Mouse (Mus musculus): ENCODE results near the gene Ctc1.

Gene Ctc1

DNA sequence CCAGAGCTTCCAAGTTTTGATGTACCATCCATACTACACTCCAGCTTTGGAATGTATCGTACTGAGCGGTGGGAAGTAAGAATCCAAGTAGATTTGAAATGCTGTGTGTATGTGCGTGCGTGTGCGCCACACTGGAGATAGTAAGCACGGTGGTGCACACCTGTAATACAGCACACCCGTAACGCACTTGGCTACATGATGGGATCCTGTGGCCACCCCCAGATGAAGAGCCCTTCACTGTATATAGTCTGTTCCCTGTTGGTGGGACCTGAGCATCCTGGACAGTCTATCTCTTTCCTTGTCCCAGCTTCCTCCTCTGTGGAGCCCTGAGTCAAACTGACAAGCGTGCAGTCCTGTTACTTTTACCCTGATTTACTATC lies 30.7 kb downstream of the Ctc1 start:
- intact Hi-C loops (cut with DNase I), result no loop called here

DNA sequence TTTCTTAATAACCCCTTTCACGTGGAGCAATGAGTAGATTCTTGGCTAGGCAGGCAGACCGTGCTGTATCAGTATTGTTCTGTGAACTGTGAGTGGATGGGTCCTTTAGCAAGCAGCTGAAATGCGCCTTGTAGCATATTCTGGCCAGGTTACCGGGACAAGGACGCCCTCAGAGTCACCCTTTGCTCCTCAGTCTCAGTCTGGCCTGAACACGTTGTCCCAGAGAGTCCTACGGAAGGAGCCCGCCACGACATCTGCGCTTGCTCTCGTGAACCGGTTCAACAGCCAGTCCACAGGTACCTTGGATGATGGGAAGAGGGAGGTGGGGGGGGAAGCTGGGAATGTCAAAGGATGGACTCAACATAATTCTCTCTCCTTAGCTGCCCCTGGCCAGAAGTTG lies 31.9 kb downstream of the Ctc1 start:
- intact Hi-C loops (cut with DNase I), result no loop called here

DNA sequence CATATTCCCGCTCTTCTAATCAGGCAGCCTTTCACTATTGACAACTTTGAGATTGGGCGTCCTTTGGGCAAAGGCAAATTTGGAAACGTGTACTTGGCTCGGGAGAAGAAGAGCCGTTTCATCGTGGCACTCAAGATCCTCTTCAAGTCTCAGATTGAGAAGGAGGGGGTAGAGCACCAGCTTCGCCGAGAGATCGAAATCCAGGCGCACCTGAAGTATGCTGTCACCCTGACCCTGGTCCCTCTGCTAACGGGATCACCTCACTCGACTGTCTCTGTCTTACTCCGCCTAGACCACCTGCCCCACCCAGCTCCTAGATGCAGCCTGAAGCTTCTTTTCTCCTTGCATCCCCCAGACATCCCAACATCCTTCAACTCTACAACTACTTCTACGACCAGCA lies 32.4 kb downstream of the Ctc1 start:
- intact Hi-C loops (cut with DNase I), result no loop called here

- intact Hi-C loops (cut with DNase I), result no loop called here
Observed at GRCm38 (mm10) chr11:69050748-69051147, 35.0 kb downstream of the Ctc1 start.

GRCm38 (mm10) chr11:69051771-69052170 lies 36.1 kb downstream of the Ctc1 start:
- intact Hi-C loops (cut with DNase I), result no loop called here

- intact Hi-C loops (cut with DNase I), result no loop called here
Observed at GRCm38 (mm10) chr11:69052824-69053421, 37.2 kb downstream of the Ctc1 start.

DNA sequence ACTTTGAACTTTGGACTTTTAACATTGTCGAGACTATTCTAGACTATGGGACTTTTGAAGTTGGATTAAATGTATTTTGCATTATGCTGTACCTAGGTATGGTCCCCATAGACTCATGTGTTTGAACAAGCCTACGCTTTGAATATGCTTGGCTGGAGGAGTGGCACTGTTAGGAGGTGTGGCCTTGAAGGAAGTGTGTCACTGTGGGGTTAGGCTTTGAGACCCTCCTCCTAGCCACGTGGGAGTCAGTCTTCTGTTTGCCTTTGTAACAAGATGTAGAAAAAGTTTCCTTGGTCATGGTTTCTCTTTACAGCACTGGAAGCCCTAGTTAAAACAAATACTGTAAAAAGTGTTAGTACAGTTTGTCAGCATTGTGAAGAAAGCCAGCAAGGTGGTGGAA lies 38.1 kb downstream of the Ctc1 start:
- intact Hi-C loops (cut with DNase I), result no loop called here

GRCm38 (mm10) chr11:69058265-69058664 lies 42.6 kb downstream of the Ctc1 start:
- intact Hi-C loops (cut with DNase I), result no loop called here

DNA sequence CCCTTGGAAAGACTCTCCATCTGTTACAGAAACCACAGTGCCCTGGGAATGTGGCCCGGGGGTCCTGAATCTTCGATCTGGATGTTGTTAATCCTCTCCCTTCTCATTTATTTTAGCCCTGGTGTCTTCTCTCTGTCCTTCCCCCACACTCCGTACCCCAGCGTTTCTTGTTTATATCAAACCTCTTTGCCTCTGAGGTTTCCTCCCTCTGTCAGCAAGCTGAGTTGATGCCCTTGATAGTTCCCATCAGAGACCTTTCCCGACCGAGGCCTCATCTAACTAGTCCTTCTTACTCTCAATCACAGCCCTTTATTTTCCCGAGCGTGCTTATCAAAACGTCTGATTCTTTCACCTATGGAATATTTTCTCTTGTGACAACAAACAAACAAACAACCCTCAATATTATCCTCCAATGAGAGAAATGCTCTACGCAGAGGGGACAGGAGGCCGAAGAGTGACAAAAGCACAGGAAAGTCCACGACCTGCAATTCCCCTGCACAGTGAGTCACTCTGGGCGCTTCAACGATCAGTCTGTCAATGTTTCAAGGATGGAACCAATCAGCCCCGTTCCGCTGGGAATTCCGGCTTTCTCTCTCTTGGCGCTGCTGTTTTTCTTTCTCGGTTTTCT lies 43.1 kb downstream of the Ctc1 start:
- intact Hi-C loops (cut with DNase I), result no loop called here

DNA sequence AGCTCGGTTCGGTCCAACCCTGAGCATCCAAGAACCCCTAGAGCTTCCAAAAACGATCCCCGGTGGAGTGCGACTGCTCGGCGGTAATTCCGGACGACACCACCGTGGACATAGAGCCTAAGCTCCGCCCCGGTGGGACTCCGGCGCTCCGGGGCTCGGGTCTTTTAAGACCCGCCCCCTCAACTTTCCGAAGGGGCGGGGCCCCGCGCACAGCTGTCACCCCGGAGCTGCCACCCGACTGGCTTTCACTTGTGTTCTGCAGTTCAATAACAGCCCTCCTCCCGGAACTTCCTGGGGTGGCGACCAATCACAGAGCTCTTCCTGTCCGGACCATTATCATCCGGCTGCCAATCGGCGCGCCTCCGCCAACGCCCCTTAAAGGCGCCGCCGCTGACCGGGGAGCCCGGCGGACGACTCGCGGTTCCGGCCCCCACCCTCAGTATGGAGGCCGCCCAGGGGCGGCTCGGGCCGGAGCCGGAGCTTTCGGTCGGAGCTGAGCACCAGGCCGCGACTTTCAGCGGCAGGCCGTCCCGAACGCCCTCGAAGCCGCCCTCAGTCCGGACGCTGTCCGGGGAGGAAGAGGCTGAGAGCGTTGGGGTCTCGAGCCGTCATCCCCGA lies 43.8 kb downstream of the Ctc1 start, which contains the start of gene Borcs6:
TSS of gene Borcs6 (plus strand) at position 361 of the 618 bp plus-strand sequence.
- intact Hi-C loops (cut with DNase I), result no loop called here

- intact Hi-C loops (cut with DNase I), result no loop called here
Observed at GRCm38 (mm10) chr11:69059975-69060411, 44.3 kb downstream of the Ctc1 start.

DNA sequence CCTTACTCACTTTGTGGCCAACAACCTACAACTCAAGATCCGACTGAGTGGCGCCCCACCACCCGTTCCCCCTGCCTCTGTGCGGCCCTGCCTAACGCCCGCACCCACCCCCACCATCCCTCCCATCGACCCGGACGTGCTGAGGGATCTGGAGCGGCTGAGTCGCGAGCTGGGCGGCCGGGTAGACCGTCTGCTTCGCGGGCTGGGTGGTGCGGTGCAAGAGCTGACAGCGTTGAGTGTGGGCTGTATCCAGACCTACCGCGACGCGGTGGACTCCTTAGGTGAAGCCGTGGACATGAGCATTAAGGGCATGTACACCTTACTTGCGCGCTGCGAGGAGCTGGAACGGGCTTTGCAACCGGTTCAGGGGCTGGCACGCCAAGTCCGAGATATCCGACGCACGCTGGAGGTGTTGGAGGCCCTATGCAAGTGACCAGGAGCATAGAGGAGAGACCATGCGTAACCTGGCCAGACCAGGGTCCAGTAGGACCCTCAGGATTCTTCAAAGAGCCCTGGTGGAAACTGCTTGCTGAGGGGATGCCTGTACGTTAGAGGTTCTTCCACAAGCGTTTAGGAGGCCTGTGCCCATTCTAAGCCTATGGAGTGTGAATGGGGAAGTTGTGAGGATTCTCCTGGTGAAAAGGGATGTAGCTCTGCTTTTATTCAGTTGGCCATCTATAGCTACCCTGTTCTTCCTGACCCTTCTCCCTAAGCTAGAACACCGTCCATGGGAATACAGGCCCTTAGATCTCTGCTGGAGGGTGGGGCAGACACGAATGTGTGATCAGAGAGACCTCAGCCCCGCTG lies 44.9 kb downstream of the Ctc1 start:
- intact Hi-C loops (cut with DNase I), result no loop called here

GRCm38 (mm10) chr11:69061255-69061912 lies 45.7 kb downstream of the Ctc1 start:
- intact Hi-C loops (cut with DNase I), result no loop called here

GRCm38 (mm10) chr11:69062194-69062760 lies 46.6 kb downstream of the Ctc1 start:
- intact Hi-C loops (cut with DNase I), result no loop called here

DNA sequence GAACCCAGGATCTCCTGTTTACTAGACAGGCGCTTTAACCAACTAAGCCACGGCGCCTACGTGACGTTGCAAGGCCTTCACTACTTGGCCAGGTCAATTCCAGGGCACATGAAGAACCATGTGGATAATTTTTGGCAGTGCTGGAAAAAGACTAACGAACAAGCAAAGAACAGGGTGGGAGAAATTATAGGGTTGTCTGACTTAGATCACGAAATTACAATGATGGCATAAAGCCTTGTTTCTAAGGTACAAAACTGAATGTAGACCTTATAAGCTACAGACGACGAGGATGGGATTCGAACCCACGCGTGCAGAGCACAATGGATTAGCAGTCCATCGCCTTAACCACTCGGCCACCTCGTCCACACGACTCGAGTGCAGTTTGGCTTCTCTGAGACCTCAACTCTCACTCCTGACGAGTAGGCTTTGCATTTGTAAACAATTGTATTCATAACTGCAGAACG lies 47.1 kb downstream of the Ctc1 start:
- intact Hi-C loops (cut with DNase I), result loop anchor here (1.0 kb wide), 2 partner anchors 21 to 56 kb away; no protein-coding TSS in a partner anchor

- intact Hi-C loops (cut with DNase I), result loop anchor here (1.0 kb wide), 2 partner anchors 22 to 55 kb away; no protein-coding TSS in a partner anchor
Observed at GRCm38 (mm10) chr11:69063413-69064201, 47.9 kb downstream of the Ctc1 start.

DNA sequence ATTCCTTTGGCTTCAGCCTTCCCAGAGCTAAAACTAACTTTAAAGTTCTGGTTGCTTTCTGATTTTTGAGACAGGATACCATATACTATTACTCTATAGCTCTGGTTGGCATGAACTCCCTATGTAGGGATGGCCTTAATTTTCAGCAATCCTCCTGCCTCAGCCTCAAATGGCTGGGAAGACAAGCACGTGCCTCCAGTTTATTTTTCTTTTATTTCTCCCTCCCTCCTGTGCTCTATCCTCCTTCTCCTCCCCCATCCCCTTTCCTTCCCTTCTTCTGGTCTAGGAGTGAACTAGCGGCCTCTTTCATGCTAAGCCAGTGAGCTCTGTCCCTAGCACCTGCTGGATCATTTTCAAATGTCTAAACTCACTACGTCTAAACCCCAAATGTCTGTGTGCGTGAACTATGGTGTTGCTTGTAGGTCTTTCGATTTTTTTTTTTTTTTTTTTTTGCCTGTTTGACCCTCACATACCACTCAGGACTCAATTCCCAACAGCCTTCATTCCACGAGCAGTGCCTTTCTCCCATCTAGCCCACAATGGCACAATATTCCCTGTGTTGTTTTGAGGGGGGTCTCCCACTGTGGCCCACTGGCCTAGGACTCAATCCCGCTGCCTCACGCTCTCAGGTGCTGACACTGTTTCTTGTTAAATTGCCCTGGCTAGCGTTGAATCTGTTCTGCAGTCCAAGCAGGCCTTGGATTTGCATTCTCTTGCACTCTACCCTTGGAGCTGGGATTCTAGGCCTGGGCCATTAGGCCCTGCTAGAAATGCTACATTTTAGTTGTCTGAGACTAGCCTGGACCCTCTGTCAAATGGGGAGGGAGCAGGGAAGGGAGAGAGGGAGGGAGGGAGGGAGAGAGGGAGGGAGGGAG lies 48.8 kb downstream of the Ctc1 start:
- intact Hi-C loops (cut with DNase I), result no loop called here

- intact Hi-C loops (cut with DNase I), result no loop called here
Observed at GRCm38 (mm10) chr11:69065394-69065925, 49.7 kb downstream of the Ctc1 start.
